Mouse (Mus musculus) right cerebral cortex, postnatal 14 days (tissue): ENCODE results near the gene Fat3.
A peak's percentile ranks its signal among the peaks of the same experiment; 100 is the strongest.

Experiments
- DNase-seq: peaks from one replicate; pipeline ENCODE4 v3.0.0; 2022

Fat3 gene

GRCm38 (mm10) chr9:16113936-16114642, 387.0 kb downstream of the Fat3 start:
- DNase-seq = peak; percentile 27

GRCm38 (mm10) chr9:16107900-16108299, 393.2 kb downstream of the Fat3 start:
- no peak for DNase-seq

- DNase-seq = no peak
Measured at GRCm38 (mm10) chr9:16107386-16107785, 393.7 kb downstream of the Fat3 start.

- no peak for DNase-seq
Measured at GRCm38 (mm10) chr9:16098553-16098952, 402.5 kb downstream of the Fat3 start.

GRCm38 (mm10) chr9:16093047-16093668, 407.9 kb downstream of the Fat3 start:
- no peak for DNase-seq

GRCm38 (mm10) chr9:16092051-16092967, 408.8 kb downstream of the Fat3 start:
- no peak for DNase-seq

GRCm38 (mm10) chr9:16079292-16079691, 421.8 kb downstream of the Fat3 start:
- DNase-seq = no peak

- DNase-seq = no peak
Measured at GRCm38 (mm10) chr9:16074664-16075063, 426.4 kb downstream of the Fat3 start.

GRCm38 (mm10) chr9:16074116-16074515, 427.0 kb downstream of the Fat3 start:
- no peak for DNase-seq

GRCm38 (mm10) chr9:16063447-16063846, 437.6 kb downstream of the Fat3 start:
- no peak for DNase-seq

GRCm38 (mm10) chr9:16062472-16062871, 438.6 kb downstream of the Fat3 start:
- no peak for DNase-seq

GRCm38 (mm10) chr9:16046686-16047085, 454.4 kb downstream of the Fat3 start:
- no peak for DNase-seq

- no peak for DNase-seq
Measured at GRCm38 (mm10) chr9:16037375-16037774, 463.7 kb downstream of the Fat3 start.

- DNase-seq = peak; percentile 32
Measured at GRCm38 (mm10) chr9:16036346-16036745, 464.7 kb downstream of the Fat3 start.

GRCm38 (mm10) chr9:16029715-16030285, 471.3 kb downstream of the Fat3 start:
- DNase-seq = no peak

GRCm38 (mm10) chr9:16029066-16029465, 472.0 kb downstream of the Fat3 start:
- DNase-seq = no peak

GRCm38 (mm10) chr9:16028394-16028911, 472.6 kb downstream of the Fat3 start:
- DNase-seq = peak; percentile 19

GRCm38 (mm10) chr9:16026054-16026453, 475.0 kb downstream of the Fat3 start:
- DNase-seq = no peak

GRCm38 (mm10) chr9:16024706-16025105, 476.4 kb downstream of the Fat3 start:
- no peak for DNase-seq

- DNase-seq = peak; percentile 16
Measured at GRCm38 (mm10) chr9:16014115-16014514, 487.0 kb downstream of the Fat3 start.

GRCm38 (mm10) chr9:16011382-16011781, 489.7 kb downstream of the Fat3 start:
- DNase-seq = no peak

GRCm38 (mm10) chr9:16007516-16007915, 493.6 kb downstream of the Fat3 start:
- DNase-seq = no peak

- DNase-seq = no peak
Measured at GRCm38 (mm10) chr9:16002991-16003390, 498.1 kb downstream of the Fat3 start.
